9 mouse cellular contexts compared by ENCODE assay signal in the genomic region with DNA sequence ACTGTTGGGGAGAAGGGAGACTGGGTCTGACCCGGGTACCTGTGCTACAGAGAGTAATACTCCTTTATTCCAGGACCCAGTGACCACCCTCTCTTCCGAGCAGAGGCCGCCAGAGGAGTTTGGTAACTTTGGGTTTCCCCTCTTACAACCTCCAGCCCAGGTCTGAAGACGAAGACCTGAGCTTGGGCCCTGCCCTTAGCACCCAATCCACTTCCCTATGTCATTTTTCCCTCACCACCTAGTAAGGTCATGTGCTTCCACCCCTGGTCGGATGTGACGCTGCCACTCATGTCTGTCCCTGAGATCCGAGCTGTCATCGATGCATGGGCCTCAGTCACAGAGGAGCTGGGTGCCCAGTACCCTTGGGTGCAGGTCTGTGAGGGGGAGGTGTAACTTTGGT. TPM values are rescaled to one million over a fixed set of nuclear protein-coding genes. Genes with fewer than 3 reads are reported as not detected.
DNase-seq lines count a peak whose midpoint lies in the region; ATAC-seq and TF ChIP-seq lines count a peak whose summit lies in the region.
"Had no signal": no experiment of that assay in that cellular context is flagged by ENCODE, and none has a peak within 500 bp of the region (broad histone marks: within the 10 kb centered on the region; RNA-seq: fewer than 3 reads in every experiment).

No protein-coding gene starts in this region.

- peak overlapping the region; percentile 64 for H3K4me2 ChIP-seq in CH12.LX (ENCODE audit: insufficient read depth, low read depth, poor library complexity, severe bottlenecking)
- peak overlapping the region; percentile 86 for H3K4me2 ChIP-seq in forebrain, embryonic 12.5 days
- H3K4me2 ChIP-seq in liver, embryonic 13.5 days: peak overlapping the region; percentile 92

- TF ChIP-seq CTCF in CH12.LX (conservative IDR thresholded peaks at IDR 0.05 in 1 of 2, IDR thresholded peaks at IDR 0.05 in 1 of 2; ENCODE audit: low read depth in 2 of 2, low read length in 2 of 2): no peak

- H3K4me1 ChIP-seq in CH12.LX (ENCODE audit: control insufficient read depth in 1 of 2, insufficient read depth in 2 of 2): peaks cover 6 to 27% of the 10 kb centered on the region in 2 experiments
- peaks cover 31% of the 10 kb centered on the region for H3K4me1 ChIP-seq in forebrain, embryonic 12.5 days
- H3K4me1 ChIP-seq in liver, embryonic 13.5 days (replicated peaks): peaks cover 42% of the 10 kb centered on the region

- peaks cover 13 to 47% of the 10 kb centered on the region in 2 experiments for H3K36me3 ChIP-seq in CH12.LX (replicated peaks in 1 of 2; ENCODE audit: control insufficient read depth in 1 of 2, insufficient read depth in 1 of 2, low read length in 1 of 2)
- H3K36me3 ChIP-seq in forebrain, embryonic 12.5 days (replicated peaks): no peaks in the 10 kb centered on the region
- H3K36me3 ChIP-seq in liver, embryonic 13.5 days: peaks cover 19% of the 10 kb centered on the region; the same call in 1 of the 2 replicates

- TF ChIP-seq EP300 in CH12.LX (IDR thresholded peaks at IDR 0.05; ENCODE audit: low read length): no peak

- H3K27me3 ChIP-seq in CH12.LX (replicated peaks): peaks cover 9% of the 10 kb centered on the region
- 0 out of 2 replicates have a peak, but pooled peaks cover 10% of the 10 kb centered on the region for H3K27me3 ChIP-seq in forebrain, embryonic 12.5 days
- H3K27me3 ChIP-seq in liver, embryonic 13.5 days: no peaks in the 10 kb centered on the region

- no peak overlapping the region for H3K27ac ChIP-seq in CH12.LX (ENCODE audit: insufficient read depth, low read depth)
- no peak overlapping the region for H3K27ac ChIP-seq in forebrain, embryonic 12.5 days
- no peak overlapping the region for H3K27ac ChIP-seq in liver, embryonic 13.5 days

- no peaks in the 10 kb centered on the region for H3K9me3 ChIP-seq in CH12.LX (replicated peaks; ENCODE audit: low read length)
- no peaks in the 10 kb centered on the region for H3K9me3 ChIP-seq in forebrain, embryonic 12.5 days
- no peaks in the 10 kb centered on the region for H3K9me3 ChIP-seq in liver, embryonic 13.5 days (replicated peaks)

- DNase-seq in heart, adult 11 months: peak; percentile 95
- DNase-seq in heart, adult 8-10 months (ENCODE audit: low spot score): no peak
- no peak for DNase-seq in CH12.LX (ENCODE audit: extremely low read depth)
- no peak for DNase-seq in liver, embryonic 13.5 days
- DNase-seq in right cerebral cortex, adult 2 months (ENCODE audit: low spot score in 2 of 2): no peak
- no peak for DNase-seq in adrenal gland, adult 8-10 months
- no peak for DNase-seq in thymus, adult 18-20 months

- TF ChIP-seq POLR2A in CH12.LX (IDR thresholded peaks at IDR 0.05; ENCODE audit: low read depth, low read length): no peak

- ATAC-seq in forebrain, embryonic 12.5 days (ENCODE audit: low FRiP score): no peak
- ATAC-seq in liver, embryonic 13.5 days (ENCODE audit: low read depth): no peak

- in situ Hi-C loops in CH12.LX (cut with MboI; ENCODE audit: low pct_ligation_motif_present, low pct_unique_long_range_greater_than_20kb, low sequenced_read_pairs): no loop called here

- H3K79me2 ChIP-seq in CH12.LX (replicated peaks; ENCODE audit: control insufficient read depth, extremely low read depth, insufficient read depth, poor library complexity, severe bottlenecking): no peaks in the 10 kb centered on the region

- H3K9ac ChIP-seq in CH12.LX (ENCODE audit: insufficient read depth, low read depth): peak overlapping the region; percentile 63
- peak overlapping the region; percentile 62 for H3K9ac ChIP-seq in forebrain, embryonic 12.5 days
- H3K9ac ChIP-seq in liver, embryonic 13.5 days: peak overlapping the region; percentile 83

- dilution Hi-C loops in CH12.LX (cut with MboI; ENCODE audit: extremely low pct_ligation_motif_present, extremely low pct_unique_long_range_greater_than_20kb, low sequenced_read_pairs): no loop called here

- WGBS in forebrain, embryonic 12.5 days: 77% methylated on average over 8 of the region's 8 CpGs
- WGBS in liver, embryonic 13.5 days (ENCODE audit: insufficient replicate concordance): 69% methylated on average over 8 of the region's 8 CpGs

- no peak for TF ChIP-seq RAD21 in CH12.LX (IDR thresholded peaks at IDR 0.05; ENCODE audit: low read depth, low read length)

- H3K4me3 ChIP-seq in CH12.LX (replicated peaks in 1 of 3; ENCODE audit: low read depth in 2 of 3, low read length in 2 of 3, poor library complexity in 1 of 3): peak overlapping the region; percentile 75 to 86 (median 85)
- H3K4me3 ChIP-seq in forebrain, embryonic 12.5 days (replicated peaks): peak overlapping the region; percentile 65
- H3K4me3 ChIP-seq in liver, embryonic 13.5 days (replicated peaks): peak overlapping the region; percentile 78

TF ChIP-seq in CH12.LX, 34 proteins besides CTCF, POLR2A, EP300 and RAD21:
- TF ChIP-seq JUND (conservative IDR thresholded peaks at IDR 0.05; ENCODE audit: low read depth, low read length): no peak
- no peak for TF ChIP-seq TCF12 (IDR thresholded peaks at IDR 0.05; ENCODE audit: low read depth, low read length)
- no peak for TF ChIP-seq SMC3 (IDR thresholded peaks at IDR 0.05; ENCODE audit: low read depth, low read length)
- no peak for TF ChIP-seq PAX5 (IDR thresholded peaks at IDR 0.05; ENCODE audit: low read length)
- TF ChIP-seq MEF2A (IDR thresholded peaks at IDR 0.05; ENCODE audit: borderline replicate concordance, low read depth, low read length): no peak
- no peak for TF ChIP-seq ELF1 (IDR thresholded peaks at IDR 0.05; ENCODE audit: low read depth, low read length)
- TF ChIP-seq GABPA (IDR thresholded peaks at IDR 0.05; ENCODE audit: insufficient replicate concordance, low read depth, low read length): no peak
- TF ChIP-seq ZKSCAN1 (IDR thresholded peaks at IDR 0.05; ENCODE audit: borderline replicate concordance, low read depth, low read length): no peak
- no peak for TF ChIP-seq USF1 (IDR thresholded peaks at IDR 0.05; ENCODE audit: low read depth, low read length)
- no peak for TF ChIP-seq SIN3A (IDR thresholded peaks at IDR 0.05; ENCODE audit: low read length)

RNA-seq across cellular contexts. Expression of a gene that starts 0.5 kb away (rescaled TPM):
- 10 to 100 TPM; 20.9 to 23.8 (median 21.7) TPM for total RNA-seq in heart, adult 8-10 months (2022)
- total RNA-seq in CH12.LX (2012; rRNA removed): 60.7 and 70.2 TPM in 2 replicates
- total RNA-seq in CH12.LX (2014; rRNA removed): 19.8 and 26.4 TPM in 2 replicates
- polyA plus RNA-seq in CH12.LX (2012; ENCODE audit: insufficient read length, low read depth): 89.4 and 97.5 TPM in 2 replicates
- polyA plus RNA-seq in forebrain, embryonic 12.5 days (2016; fragmentation: Nextera tagmentation; extraction: Ambion mirVana): 57.3 and 57.8 TPM in 2 replicates
- polyA plus RNA-seq in liver, embryonic 13.5 days (2015; fragmentation: Nextera tagmentation; extraction: Ambion mirVana): 45.1 and 45.2 TPM in 2 replicates
- 10 to 100 TPM; 74.2 to 81.7 (median 78.8) TPM for total RNA-seq in adrenal gland, adult 8-10 months (2022)

RNA-seq across cellular contexts. Expression of a gene that starts 1.4 kb away (rescaled TPM):
- total RNA-seq in heart, adult 8-10 months (2022): 10 to 100 TPM; 52.6 to 60.5 (median 58.6) TPM
- total RNA-seq in CH12.LX (2012; rRNA removed) (18.6 and 19.1 TPM in 2 replicates), CH12.LX (2014; rRNA removed) (23.0 and 23.2 TPM in 2 replicates)
- 16.6 and 22.9 TPM in 2 replicates for polyA plus RNA-seq in CH12.LX (2012; ENCODE audit: insufficient read length, low read depth)
- polyA plus RNA-seq in forebrain, embryonic 12.5 days (2016; fragmentation: Nextera tagmentation; extraction: Ambion mirVana): 16.6 and 19.8 TPM in 2 replicates
- 22.5 and 25.0 TPM in 2 replicates for polyA plus RNA-seq in liver, embryonic 13.5 days (2015; fragmentation: Nextera tagmentation; extraction: Ambion mirVana)
- total RNA-seq in adrenal gland, adult 8-10 months (2022): 10 to 100 TPM; 40.1 to 62.7 (median 51.0) TPM

RNA-seq across cellular contexts. Expression of a gene that starts 17.6 kb away (rescaled TPM):
- 10 to 100 TPM; 12.3 to 19.6 (median 14.5) TPM for total RNA-seq in heart, adult 8-10 months (2022)
- 3.1 and 5.6 TPM in 2 replicates for total RNA-seq in CH12.LX (2012; rRNA removed)
- total RNA-seq in CH12.LX (2014; rRNA removed): 2.5 and 3.3 TPM in 2 replicates
- 2.7 and 6.4 TPM in 2 replicates for polyA plus RNA-seq in CH12.LX (2012; ENCODE audit: insufficient read length, low read depth)
- 119 and 122 TPM in 2 replicates for polyA plus RNA-seq in forebrain, embryonic 12.5 days (2016; fragmentation: Nextera tagmentation; extraction: Ambion mirVana)
- polyA plus RNA-seq in liver, embryonic 13.5 days (2015; fragmentation: Nextera tagmentation; extraction: Ambion mirVana): 7.1 and 7.6 TPM in 2 replicates
- total RNA-seq in adrenal gland, adult 8-10 months (2022): 10 to 100 TPM; 37.6 to 56.9 (median 50.7) TPM

RNA-seq across cellular contexts. Expression of a gene that starts 25.5 kb away (rescaled TPM):
- total RNA-seq in heart, adult 8-10 months (2022): not detected
- not detected in 2 replicates for total RNA-seq in CH12.LX (2012; rRNA removed)
- total RNA-seq in CH12.LX (2014; rRNA removed): not detected in 2 replicates
- not detected in 2 replicates for polyA plus RNA-seq in CH12.LX (2012; ENCODE audit: insufficient read length, low read depth)
- 0.42 and 0.46 TPM in 2 replicates for polyA plus RNA-seq in forebrain, embryonic 12.5 days (2016; fragmentation: Nextera tagmentation; extraction: Ambion mirVana)
- not detected in 2 replicates for polyA plus RNA-seq in liver, embryonic 13.5 days (2015; fragmentation: Nextera tagmentation; extraction: Ambion mirVana)
- not detected for total RNA-seq in adrenal gland, adult 8-10 months (2022)
- polyA plus RNA-seq: gonadal fat pad, adult 2 months had no signal

RNA-seq across cellular contexts. Expression of a gene that starts 33.5 kb away (rescaled TPM):
- 10 to 100 TPM; 69.4 to 71.8 (median 70.7) TPM for total RNA-seq in heart, adult 8-10 months (2022)
- total RNA-seq in CH12.LX (2012; rRNA removed) (130 and 133 TPM in 2 replicates), CH12.LX (2014; rRNA removed) (112 and 125 TPM in 2 replicates)
- 90.5 and 117 TPM in 2 replicates for polyA plus RNA-seq in CH12.LX (2012; ENCODE audit: insufficient read length, low read depth)
- polyA plus RNA-seq in forebrain, embryonic 12.5 days (2016; fragmentation: Nextera tagmentation; extraction: Ambion mirVana): 159 and 179 TPM in 2 replicates
- polyA plus RNA-seq in liver, embryonic 13.5 days (2015; fragmentation: Nextera tagmentation; extraction: Ambion mirVana): 86.4 and 90.0 TPM in 2 replicates
- total RNA-seq in adrenal gland, adult 8-10 months (2022): 100 to 1,000 TPM; 113 to 133 (median 119) TPM
